Mouse (Mus musculus) heart, adult 2 months (tissue): Measurements from ENCODE around the gene Igfbp3. TPM values are rescaled to one million over a fixed set of nuclear protein-coding genes. Genes with fewer than 3 reads are reported as not detected.

Source experiments
- DNase-seq, 2 experiments: peaks; one replicate each; pipeline ENCODE4 v3.0.0; 2021
- H3K27ac ChIP-seq: fragments of 200-600 bp; 2 replicates; pipeline ENCODE4 v1.8.1; 2022
- H3K27me3 ChIP-seq: fragments of 200-500 bp; 2 replicates; pipeline ENCODE4 v1.6.1; 2012; ENCODE audit warnings: mild to moderate bottlenecking, low read length, inconsistent platforms, mixed read lengths; ENCODE audit not compliant: control insufficient read depth, insufficient read depth
- H3K36me3 ChIP-seq: fragments of 200-500 bp; 2 replicates; pipeline ENCODE4 v1.6.1; 2012; ENCODE audit warnings: low read length, inconsistent platforms; ENCODE audit not compliant: control insufficient read depth, insufficient read depth
- H3K4me1 ChIP-seq: fragments of 200-500 bp; 2 replicates; pipeline ENCODE4 v1.6.1; 2011; ENCODE audit warnings: low read length; ENCODE audit not compliant: control insufficient read depth, insufficient read depth
- H3K4me3 ChIP-seq: fragments of 200-600 bp; 2 replicates; pipeline ENCODE4 v1.8.1; 2022
- H3K79me2 ChIP-seq: fragments of 200-500 bp; replicated peaks from 2 replicates; pipeline ENCODE4 v1.6.1; 2012; ENCODE audit warnings: mild to moderate bottlenecking, inconsistent platforms, low read length, moderate library complexity, mixed read lengths; ENCODE audit not compliant: control insufficient read depth, insufficient read depth
- H3K9ac ChIP-seq: fragments of 200-500 bp; 2 replicates; pipeline ENCODE4 v1.6.1; 2012; ENCODE audit warnings: low read depth, mild to moderate bottlenecking, control low read depth, inconsistent platforms, low read length, mixed read lengths
- CTCF ChIP-seq: fragments of 200-600 bp; IDR thresholded peaks from 2 replicates; pipeline ENCODE4 v1.8.1; 2022; ENCODE audit warnings: antibody characterized with exemption, mild to moderate bottlenecking, moderate library complexity
- EP300 ChIP-seq: fragments of 200-500 bp; IDR thresholded peaks from 2 replicates; pipeline ENCODE4 v1.6.1; 2011; ENCODE audit warnings: low read depth, low read length, control low read depth; ENCODE audit not compliant: insufficient read depth
- POLR2A ChIP-seq: fragments of 200-500 bp; IDR thresholded peaks from 2 replicates; pipeline ENCODE4 v1.6.1; 2011; ENCODE audit warnings: mild to moderate bottlenecking, low read depth, low read length, control low read depth; ENCODE audit not compliant: insufficient read depth
- WGBS: fragments of 180-500 bp; shearing (Covaris S2); methylation state at CpG from one replicate; pipeline ENCODE4 v1.1.7; 2018; 5-methylcytosine and 5-hydroxymethylcytosine counted together
- intact Hi-C: fragments of 180-260 bp; cut with DNase I; formaldehyde crosslinking; loops from one replicate; pipeline ENCODE4 v1.15.1; 2025
- polyA plus RNA-seq: library from polyadenylated mRNA; depleted of rRNA; stranded (reverse); fragments of >200 nt; gene quantifications from 2 replicates; pipeline ENCODE4 v1.2.3, GENCODE M21; 2012
- total RNA-seq, 2 experiments: library from RNA; stranded (reverse); gene quantifications; 2 replicates each; pipeline ENCODE4 v1.2.3; 2021

Igfbp3 gene
- total and polyA plus RNA-seq, 3 experiments, result 20.8 to 40.4 (median 32.2) TPM

DNA sequence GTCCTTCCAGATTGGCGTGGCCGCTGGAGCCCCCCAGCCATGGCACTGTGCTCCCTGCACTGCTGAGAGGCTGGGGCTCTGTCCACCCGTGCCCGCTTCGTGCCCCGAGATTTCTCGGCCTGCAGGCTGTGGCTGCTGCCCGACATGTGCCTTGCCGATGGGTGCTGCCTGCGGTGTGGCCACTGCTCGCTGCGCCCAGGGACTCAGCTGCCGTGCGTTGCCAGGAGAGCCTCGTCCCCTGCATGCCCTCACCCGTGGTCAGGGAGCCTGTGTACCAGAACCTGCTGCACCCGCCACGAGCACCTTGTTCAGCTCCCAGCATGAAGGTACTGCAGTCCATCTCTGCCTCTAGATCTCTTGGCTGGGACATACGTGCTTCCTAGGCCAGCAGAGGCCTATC is 15.7 kb downstream of the Igfbp3 start:
- H3K27me3 ChIP-seq, result no peaks in the 10 kb centered on the region
- no peaks in the 10 kb centered on the region for H3K4me1 ChIP-seq
- no peak overlapping the region for H3K27ac ChIP-seq
- no peak overlapping the region for H3K4me3 ChIP-seq
- 91% methylated on average over 19 of the region's 19 CpGs for WGBS
- intact Hi-C loops, result no loop called here
- H3K36me3 ChIP-seq, result no peaks in the 10 kb centered on the region
- no peak overlapping the region for H3K9ac ChIP-seq
- no peak for DNase-seq
- no peaks in the 10 kb centered on the region for H3K79me2 ChIP-seq
- TF ChIP-seq POLR2A, result no peak
- no peak for TF ChIP-seq CTCF
- no peak for TF ChIP-seq EP300

DNA sequence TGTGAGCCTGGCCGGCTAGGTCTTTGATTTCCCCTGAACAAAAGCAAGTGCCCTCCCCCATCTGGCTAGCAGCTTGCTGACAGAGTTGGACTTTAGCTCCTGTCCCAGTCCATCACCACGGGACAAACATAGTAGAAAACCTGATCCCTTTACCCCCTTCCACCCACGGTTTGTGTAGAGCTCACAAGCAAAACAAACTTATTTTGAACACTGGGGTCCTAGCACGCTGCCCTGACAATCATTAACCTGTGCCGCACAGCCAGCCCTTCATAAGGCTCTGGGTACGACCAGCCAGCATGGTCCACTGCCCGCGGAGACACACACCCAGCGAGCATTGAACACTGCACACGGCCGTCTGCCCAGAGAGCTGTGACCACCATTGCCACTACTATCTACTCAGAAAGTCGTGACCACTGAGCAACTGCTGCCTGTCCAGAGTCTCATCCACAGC is 16.2 kb downstream of the Igfbp3 start, which contains the start of gene Igfbp1:
Igfbp1 (plus strand) TSS at position 292 of the 451 bp plus-strand sequence.
- H3K27ac ChIP-seq, result no peak within 1 kb of the TSS
- no peaks in the 10 kb centered on the region for H3K36me3 ChIP-seq
- H3K79me2 ChIP-seq, result no peaks in the 10 kb centered on the region
- DNase-seq, result no peak
- H3K9ac ChIP-seq, result no peak within 1 kb of the TSS
- WGBS, result 79% methylated on average over 12 of the region's 12 CpGs
- H3K4me1 ChIP-seq, result no peaks in the 10 kb centered on the region
- TF ChIP-seq EP300, result no peak
- TF ChIP-seq POLR2A, result no peak
- no peak for TF ChIP-seq CTCF
- no peaks in the 10 kb centered on the region for H3K27me3 ChIP-seq
- intact Hi-C loops, result no loop called here
- H3K4me3 ChIP-seq, result no peak within 1 kb of the TSS

- Histone ChIP-seq H3K4me1 (no peaks in the 10 kb centered on the region), H3K79me2 (no peaks in the 10 kb centered on the region), H3K9ac (no peak overlapping the region), H3K27ac (no peak overlapping the region), H3K4me3 (no peak overlapping the region), H3K36me3 (no peaks in the 10 kb centered on the region), H3K27me3 (no peaks in the 10 kb centered on the region)
- TF ChIP-seq CTCF, result no peak
- no peak for TF ChIP-seq POLR2A
- TF ChIP-seq EP300, result no peak
- 82% methylated on average over 4 of the region's 4 CpGs for WGBS
- DNase-seq, result no peak
- intact Hi-C loops, result no loop called here
Measured at GRCm38 (mm10) chr11:7195312-7195685, 18.4 kb downstream of the Igfbp3 start.

DNA sequence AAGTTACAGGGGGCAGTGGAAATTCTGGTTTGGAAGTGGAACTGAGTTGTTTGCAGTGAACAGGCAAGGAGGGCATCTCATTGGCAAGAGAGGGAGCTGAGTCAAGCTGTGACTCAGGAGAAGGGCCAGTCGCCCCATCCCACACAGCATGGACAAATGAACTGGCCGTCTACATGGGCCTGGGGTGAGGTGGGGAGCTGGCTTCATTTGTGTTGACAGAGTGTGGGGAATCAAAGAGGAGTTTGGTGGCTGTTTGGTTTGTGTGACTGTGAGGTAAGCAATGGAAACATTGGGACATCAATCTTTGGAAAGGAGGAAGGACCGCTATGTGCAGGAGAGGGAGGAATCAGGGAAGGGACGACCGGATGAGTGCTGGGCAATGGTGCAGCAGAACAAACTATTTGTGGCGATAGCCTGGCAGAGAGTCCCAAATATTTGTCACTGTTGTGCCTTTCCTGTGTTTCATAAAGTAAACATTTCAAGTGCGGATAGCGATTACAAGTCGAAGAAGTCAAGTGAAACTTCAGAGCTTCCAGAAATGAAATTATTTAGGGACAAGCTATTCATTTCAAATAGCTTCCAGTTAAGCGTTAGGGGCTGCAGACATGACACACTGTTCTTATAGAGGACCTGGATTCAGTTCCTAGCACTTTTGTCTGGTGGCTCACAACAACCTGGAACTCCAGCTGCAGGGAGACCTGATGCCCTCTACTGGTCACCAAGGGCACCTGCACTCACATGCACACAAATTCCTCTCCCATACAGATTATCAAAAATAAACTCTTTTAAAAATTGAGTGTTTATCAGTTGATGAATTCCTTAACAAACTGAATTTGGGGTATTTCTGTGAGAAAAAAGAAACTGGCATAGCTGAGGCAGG is 19.1 kb downstream of the Igfbp3 start:
- Histone ChIP-seq H3K79me2 (no peaks in the 10 kb centered on the region), H3K27me3 (no peaks in the 10 kb centered on the region), H3K36me3 (no peaks in the 10 kb centered on the region), H3K9ac (no peak overlapping the region), H3K4me3 (no peak overlapping the region), H3K27ac (no peak overlapping the region), H3K4me1 (no peaks in the 10 kb centered on the region)
- intact Hi-C loops, result no loop called here
- DNase-seq, result no peak
- 85% methylated on average over 10 of the region's 10 CpGs for WGBS
- TF ChIP-seq EP300 (no peak), POLR2A (no peak), CTCF (peak; percentile 5; the same call in 1 of the 2 replicates)

DNA sequence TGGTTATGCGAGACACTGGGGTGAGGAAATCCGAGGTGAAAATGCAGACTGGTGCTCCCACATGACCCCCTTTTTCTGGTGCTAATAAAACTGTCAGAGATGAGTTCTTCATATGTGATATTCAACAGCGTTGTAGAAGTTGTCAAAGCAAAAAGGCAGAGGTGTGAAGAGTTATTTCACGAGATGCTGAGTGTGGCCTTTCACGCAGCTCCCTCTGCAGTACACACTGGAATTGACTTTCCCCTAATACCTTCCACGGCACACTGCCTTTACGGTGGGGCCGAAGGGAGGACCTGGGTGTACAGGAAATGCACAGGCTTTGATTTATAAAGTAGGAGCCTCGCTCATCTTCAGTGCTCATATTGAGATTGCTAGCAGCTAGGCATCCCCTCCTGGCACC is 20.6 kb downstream of the Igfbp3 start:
- no peak overlapping the region for H3K9ac ChIP-seq
- DNase-seq, result no peak
- H3K27me3 ChIP-seq, result no peaks in the 10 kb centered on the region
- no peak for TF ChIP-seq CTCF
- TF ChIP-seq POLR2A, result no peak
- TF ChIP-seq EP300, result no peak
- no peaks in the 10 kb centered on the region for H3K36me3 ChIP-seq
- 65% methylated on average over 9 of the region's 9 CpGs for WGBS
- intact Hi-C loops, result no loop called here
- H3K27ac ChIP-seq, result no peak overlapping the region
- no peaks in the 10 kb centered on the region for H3K4me1 ChIP-seq
- no peak overlapping the region for H3K4me3 ChIP-seq
- no peaks in the 10 kb centered on the region for H3K79me2 ChIP-seq

DNA sequence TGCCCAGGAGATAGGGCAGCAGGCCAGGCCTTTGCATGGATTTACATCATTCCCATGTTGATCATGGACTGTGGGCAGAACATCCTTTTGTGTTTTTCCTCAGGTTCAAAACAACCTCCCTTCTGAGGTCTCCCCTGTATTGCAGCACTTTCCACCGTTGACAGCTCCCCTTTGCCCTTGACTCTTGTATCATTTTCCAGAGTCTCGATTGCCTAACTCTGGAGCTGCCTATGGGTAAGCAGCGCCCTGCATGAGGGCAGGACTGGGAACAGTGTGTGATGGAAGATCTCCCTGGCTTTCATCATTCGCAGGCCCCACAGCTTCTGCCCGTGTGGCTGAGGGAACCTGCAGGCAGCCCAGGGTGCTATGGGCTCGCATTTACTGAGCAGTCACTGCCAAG is 21.0 kb downstream of the Igfbp3 start:
- Histone ChIP-seq H3K27me3 (no peaks in the 10 kb centered on the region), H3K79me2 (no peaks in the 10 kb centered on the region), H3K4me1 (no peaks in the 10 kb centered on the region), H3K27ac (no peak overlapping the region), H3K36me3 (no peaks in the 10 kb centered on the region), H3K4me3 (no peak overlapping the region), H3K9ac (no peak overlapping the region)
- intact Hi-C loops, result no loop called here
- no peak for TF ChIP-seq CTCF
- no peak for TF ChIP-seq EP300
- no peak for TF ChIP-seq POLR2A
- 39% methylated on average over 6 of the region's 6 CpGs for WGBS
- no peak for DNase-seq
